Mouse (Mus musculus) B cell, adult (primary cell): ENCODE results near the gene Carf. TPM values are rescaled to one million over a fixed set of nuclear protein-coding genes. Genes with fewer than 3 reads are reported as not detected.

ENCODE experiments used
- total RNA-seq: library from RNA; stranded (reverse); gene quantifications from 4 replicates; pipeline ENCODE4 v1.2.4, GENCODE M21; 2023; ENCODE audit not compliant: inconsistent age

The Carf gene
- 11.4 to 14.6 TPM (median 13.8 TPM) in 4 replicates for total RNA-seq

GRCm38 (mm10) chr1:60098024-60098781 is at the start of gene Carf, which contains the start of gene Wdr12:
Gene Carf (plus strand): TSS chr1:60098247.
Gene Wdr12 (minus strand): TSS chr1:60098645.

GRCm38 (mm10) chr1:60179932-60180783 is 82.1 kb downstream of the Carf start, which contains the start of gene Nbeal1:
Gene Nbeal1 (plus strand): TSS chr1:60180599.

Other genes with a start within 250 kb of the Carf start
- 45.4 to 56.4 TPM (median 54.1 TPM) in 4 replicates for gene Fam117b, start 185.2 kb upstream of the Carf start, total RNA-seq
- 0.66 to 1.5 TPM (median 1.1 TPM) in 4 replicates for gene Ica1l, start 55.1 kb upstream of the Carf start, total RNA-seq
- 25.1 to 29.9 TPM (median 25.9 TPM) in 4 replicates for gene Wdr12, start 398 bp downstream of the Carf start, total RNA-seq
- gene Nbeal1, start 82.4 kb downstream of the Carf start, total RNA-seq = 29.2 to 34.0 TPM (median 32.8 TPM) in 4 replicates
- gene Cyp20a1, start 245.1 kb downstream of the Carf start, total RNA-seq = 8.8 to 11.8 TPM (median 10.8 TPM) in 4 replicates